Mouse (Mus musculus): ENCODE data around the gene Hoxb8. TPM values are rescaled to one million over a fixed set of nuclear protein-coding genes. Genes with fewer than 3 reads are reported as not detected.

Hoxb8 gene
- polyA plus RNA-seq, 1 experiment from 2014 or later: not detected

GRCm38 (mm10) chr11:96325747-96326212 is 44.1 kb downstream of the Hoxb8 start:
- Histone ChIP-seq H3K4me3 (no peak overlapping the region), H3K9ac (replicated peaks) (no peak overlapping the region), H3K4me2 (replicated peaks) (no peak overlapping the region), H3K9me3 (no peaks in the 10 kb centered on the region), H3K27me3 (peaks cover 100% of the 10 kb centered on the region), H3K4me1 (no peaks in the 10 kb centered on the region), H3K27ac (replicated peaks) (no peak overlapping the region), H3K36me3 (no peaks in the 10 kb centered on the region)
- WGBS: 2% methylated on average over 22 of the region's 22 CpGs
- no peak for ATAC-seq (ENCODE audit: low FRiP score, low read depth)

- no peaks in the 10 kb centered on the region for H3K9me3 ChIP-seq
- H3K27me3 ChIP-seq: peaks cover 100% of the 10 kb centered on the region
- no peaks in the 10 kb centered on the region for H3K4me1 ChIP-seq
- H3K9ac ChIP-seq (replicated peaks): no peak overlapping the region
- H3K4me3 ChIP-seq: no peak overlapping the region
- no peak for ATAC-seq (ENCODE audit: low FRiP score, low read depth)
- H3K36me3 ChIP-seq: no peaks in the 10 kb centered on the region
- 2% methylated on average over 12 of the region's 12 CpGs for WGBS
- no peak overlapping the region for H3K4me2 ChIP-seq (replicated peaks)
- no peak overlapping the region for H3K27ac ChIP-seq (replicated peaks)
Measured at GRCm38 (mm10) chr11:96326705-96327104, 45.0 kb downstream of the Hoxb8 start.

- H3K9me3 ChIP-seq: no peaks in the 10 kb centered on the region
- H3K4me2 ChIP-seq (replicated peaks): no peak overlapping the region
- H3K4me3 ChIP-seq: no peak overlapping the region
- no peaks in the 10 kb centered on the region for H3K36me3 ChIP-seq
- H3K27ac ChIP-seq (replicated peaks): no peak overlapping the region
- 2% methylated on average over 7 of the region's 7 CpGs for WGBS
- no peak for ATAC-seq (ENCODE audit: low FRiP score, low read depth)
- peaks cover 100% of the 10 kb centered on the region for H3K27me3 ChIP-seq
- no peaks in the 10 kb centered on the region for H3K4me1 ChIP-seq
- no peak overlapping the region for H3K9ac ChIP-seq (replicated peaks)
Measured at GRCm38 (mm10) chr11:96327122-96327521, 45.4 kb downstream of the Hoxb8 start.

GRCm38 (mm10) chr11:96327750-96328149 is 46.0 kb downstream of the Hoxb8 start:
- H3K27me3 ChIP-seq: peaks cover 100% of the 10 kb centered on the region
- 0% methylated on average over 5 of the region's 5 CpGs for WGBS
- H3K36me3 ChIP-seq: no peaks in the 10 kb centered on the region
- ATAC-seq (ENCODE audit: low FRiP score, low read depth): no peak
- H3K9me3 ChIP-seq: no peaks in the 10 kb centered on the region
- no peak overlapping the region for H3K4me3 ChIP-seq
- no peak overlapping the region for H3K9ac ChIP-seq (replicated peaks)
- H3K4me1 ChIP-seq: 0 out of 2 replicates have a peak, but pooled peaks cover 2% of the 10 kb centered on the region
- H3K4me2 ChIP-seq (replicated peaks): no peak overlapping the region
- H3K27ac ChIP-seq (replicated peaks): no peak overlapping the region

GRCm38 (mm10) chr11:96328605-96329004 is 46.9 kb downstream of the Hoxb8 start:
- Histone ChIP-seq H3K9ac (replicated peaks) (no peak overlapping the region), H3K9me3 (no peaks in the 10 kb centered on the region), H3K4me2 (replicated peaks) (no peak overlapping the region), H3K4me1 (0 out of 2 replicates have a peak, but pooled peaks cover 3% of the 10 kb centered on the region), H3K27me3 (peaks cover 100% of the 10 kb centered on the region), H3K4me3 (no peak overlapping the region), H3K27ac (replicated peaks) (no peak overlapping the region), H3K36me3 (no peaks in the 10 kb centered on the region)
- ATAC-seq (ENCODE audit: low FRiP score, low read depth): no peak
- 5% methylated on average over 8 of the region's 8 CpGs for WGBS

GRCm38 (mm10) chr11:96332105-96332504 is 50.4 kb downstream of the Hoxb8 start:
- Histone ChIP-seq H3K4me1 (0 out of 2 replicates have a peak, but pooled peaks cover 3% of the 10 kb centered on the region), H3K27ac (replicated peaks) (no peak overlapping the region), H3K9me3 (no peaks in the 10 kb centered on the region), H3K36me3 (no peaks in the 10 kb centered on the region), H3K4me2 (replicated peaks) (no peak overlapping the region), H3K9ac (replicated peaks) (no peak overlapping the region), H3K4me3 (no peak overlapping the region), H3K27me3 (peaks cover 100% of the 10 kb centered on the region)
- no peak for ATAC-seq (ENCODE audit: low FRiP score, low read depth)
- WGBS: 0% methylated on average over 8 of the region's 8 CpGs

GRCm38 (mm10) chr11:96332618-96333032 is 50.9 kb downstream of the Hoxb8 start:
- under 1% methylated on average over 34 of the region's 35 CpGs for WGBS
- no peak for ATAC-seq (ENCODE audit: low FRiP score, low read depth)
- Histone ChIP-seq H3K9me3 (no peaks in the 10 kb centered on the region), H3K9ac (replicated peaks) (no peak overlapping the region), H3K36me3 (no peaks in the 10 kb centered on the region), H3K27me3 (peaks cover 100% of the 10 kb centered on the region), H3K27ac (replicated peaks) (no peak overlapping the region), H3K4me2 (replicated peaks) (no peak overlapping the region), H3K4me3 (0 out of 2 replicates have a peak overlapping the region, but pooled peaks have one; percentile 9), H3K4me1 (0 out of 2 replicates have a peak, but pooled peaks cover 3% of the 10 kb centered on the region)

GRCm38 (mm10) chr11:96333241-96334001 is 51.7 kb downstream of the Hoxb8 start:
- Histone ChIP-seq H3K27me3 (peaks cover 100% of the 10 kb centered on the region), H3K4me1 (0 out of 2 replicates have a peak, but pooled peaks cover 3% of the 10 kb centered on the region), H3K4me2 (replicated peaks) (no peak overlapping the region), H3K9me3 (no peaks in the 10 kb centered on the region), H3K9ac (replicated peaks) (no peak overlapping the region), H3K36me3 (no peaks in the 10 kb centered on the region), H3K27ac (replicated peaks) (no peak overlapping the region), H3K4me3 (no peak overlapping the region)
- ATAC-seq (ENCODE audit: low FRiP score, low read depth): no peak
- 3% methylated on average over 17 of the region's 17 CpGs for WGBS

- no peak overlapping the region for H3K4me3 ChIP-seq
- H3K4me2 ChIP-seq (replicated peaks): no peak overlapping the region
- H3K9me3 ChIP-seq: no peaks in the 10 kb centered on the region
- WGBS: 0% methylated on average over 2 of the region's 2 CpGs
- H3K27ac ChIP-seq (replicated peaks): no peak overlapping the region
- no peaks in the 10 kb centered on the region for H3K36me3 ChIP-seq
- no peak overlapping the region for H3K9ac ChIP-seq (replicated peaks)
- H3K27me3 ChIP-seq: peaks cover 100% of the 10 kb centered on the region
- H3K4me1 ChIP-seq: 0 out of 2 replicates have a peak, but pooled peaks cover 3% of the 10 kb centered on the region
- no peak for ATAC-seq (ENCODE audit: low FRiP score, low read depth)
Measured at GRCm38 (mm10) chr11:96334002-96334364, 52.3 kb downstream of the Hoxb8 start.

MicroRNAs within 50 kb of the gene (microRNA counts, 519-probe panel; counts per million panel counts)
- microRNA mmu-miR-10a (not detected), microRNA mmu-miR-196a (not detected)

Small RNA genes within 50 kb of the gene (microRNA-seq; reads per million reads assigned to microRNA genes)
- gene Mir10a: 108 reads per million, percentile 51 among the genes with 10 or more reads in this experiment
- gene Mir196a-1: not detected

Other genes with a start within 250 kb of the Hoxb8 start
- 111 and 126 TPM in 2 replicates for gene Snf8, start 247.0 kb upstream of the Hoxb8 start, polyA plus RNA-seq (2016; fragmentation: Nextera tagmentation; extraction: Ambion mirVana)
- 36.1 and 42.1 TPM in 2 replicates for gene Ube2z, start 216.5 kb upstream of the Hoxb8 start, polyA plus RNA-seq (2016; fragmentation: Nextera tagmentation; extraction: Ambion mirVana)
- 364 and 367 TPM in 2 replicates for gene Atp5g1, start 206.2 kb upstream of the Hoxb8 start, polyA plus RNA-seq (2016; fragmentation: Nextera tagmentation; extraction: Ambion mirVana)
- gene Calcoco2, start 169.9 kb upstream of the Hoxb8 start, polyA plus RNA-seq (2016; fragmentation: Nextera tagmentation; extraction: Ambion mirVana): not detected in 2 replicates
- gene Ttll6, start 148.1 kb upstream of the Hoxb8 start, polyA plus RNA-seq (2016; fragmentation: Nextera tagmentation; extraction: Ambion mirVana): not detected in 2 replicates
- gene Hoxb13, start 87.6 kb upstream of the Hoxb8 start, polyA plus RNA-seq (2016; fragmentation: Nextera tagmentation; extraction: Ambion mirVana): not detected in 2 replicates
- not detected in 2 replicates for gene Hoxb9, start 10.4 kb upstream of the Hoxb8 start, polyA plus RNA-seq (2016; fragmentation: Nextera tagmentation; extraction: Ambion mirVana)
- not detected in 2 replicates for gene Hoxb7, start 4.7 kb downstream of the Hoxb8 start, polyA plus RNA-seq (2016; fragmentation: Nextera tagmentation; extraction: Ambion mirVana)
- not detected in 2 replicates for gene Hoxb6, start 10.6 kb downstream of the Hoxb8 start, polyA plus RNA-seq (2016; fragmentation: Nextera tagmentation; extraction: Ambion mirVana)
- not detected in 2 replicates for gene Hoxb5, start 21.4 kb downstream of the Hoxb8 start, polyA plus RNA-seq (2016; fragmentation: Nextera tagmentation; extraction: Ambion mirVana)
- not detected in 2 replicates for gene Hoxb4, start 36.4 kb downstream of the Hoxb8 start, polyA plus RNA-seq (2016; fragmentation: Nextera tagmentation; extraction: Ambion mirVana)
- gene Hoxb3, start 41.4 kb downstream of the Hoxb8 start, polyA plus RNA-seq (2016; fragmentation: Nextera tagmentation; extraction: Ambion mirVana): not detected in 2 replicates
- gene Hoxb2, start 68.6 kb downstream of the Hoxb8 start, polyA plus RNA-seq (2016; fragmentation: Nextera tagmentation; extraction: Ambion mirVana): 0.15 and 0.38 TPM in 2 replicates
- not detected in 2 replicates for gene Hoxb1, start 83.8 kb downstream of the Hoxb8 start, polyA plus RNA-seq (2016; fragmentation: Nextera tagmentation; extraction: Ambion mirVana)
- gene Skap1, start 182.7 kb downstream of the Hoxb8 start, polyA plus RNA-seq (2016; fragmentation: Nextera tagmentation; extraction: Ambion mirVana): 1.7 and 2.0 TPM in 2 replicates

Data from midbrain, embryonic 12.5 days (tissue).